Mouse (Mus musculus): ENCODE data around the gene Patl1. TPM values are rescaled to one million over a fixed set of nuclear protein-coding genes. Genes with fewer than 3 reads are reported as not detected.

The Patl1 gene
- polyA plus RNA-seq, 1 experiment, result 2.4 TPM

- Histone ChIP-seq H3K4me3 (replicated peaks) (no peak overlapping the region), H3K36me3 (replicated peaks; ENCODE audit: low read length) (peaks cover 97% of the 10 kb centered on the region), H3K4me1 (no peaks in the 10 kb centered on the region), H3K27me3 (replicated peaks) (no peaks in the 10 kb centered on the region), H3K9me3 (no peaks in the 10 kb centered on the region)
- TF ChIP-seq FLI1 (IDR thresholded peaks at IDR 0.05; ENCODE audit: low read length) (no peak), GATA1 (IDR thresholded peaks at IDR 0.05; ENCODE audit: borderline replicate concordance, low read length) (no peak)
These were observed 75.6 kb downstream of the Patl1 start for GRCm38 (mm10) chr19:11987841-11988240.

GRCm38 (mm10) chr19:11989334-11989733, 77.1 kb downstream of the Patl1 start:
- H3K4me3 ChIP-seq (replicated peaks), result no peak overlapping the region
- peaks cover 96% of the 10 kb centered on the region for H3K36me3 ChIP-seq (replicated peaks; ENCODE audit: low read length)
- H3K9me3 ChIP-seq, result no peaks in the 10 kb centered on the region
- no peaks in the 10 kb centered on the region for H3K4me1 ChIP-seq
- no peaks in the 10 kb centered on the region for H3K27me3 ChIP-seq (replicated peaks)
- TF ChIP-seq FLI1 (IDR thresholded peaks at IDR 0.05; ENCODE audit: low read length) (no peak), GATA1 (IDR thresholded peaks at IDR 0.05; ENCODE audit: borderline replicate concordance, low read length) (no peak)

- peaks cover 89% of the 10 kb centered on the region for H3K36me3 ChIP-seq (replicated peaks; ENCODE audit: low read length)
- H3K4me1 ChIP-seq, result no peaks in the 10 kb centered on the region
- H3K9me3 ChIP-seq, result no peaks in the 10 kb centered on the region
- TF ChIP-seq GATA1 (IDR thresholded peaks at IDR 0.05; ENCODE audit: borderline replicate concordance, low read length), result no peak
- no peak overlapping the region for H3K4me3 ChIP-seq (replicated peaks)
- H3K27me3 ChIP-seq (replicated peaks), result no peaks in the 10 kb centered on the region
These were observed 79.8 kb downstream of the Patl1 start for GRCm38 (mm10) chr19:11992034-11992433.

- H3K4me3 ChIP-seq (replicated peaks), result no peak overlapping the region
- H3K36me3 ChIP-seq (replicated peaks; ENCODE audit: low read length), result peaks cover 84% of the 10 kb centered on the region
- H3K4me1 ChIP-seq, result no peaks in the 10 kb centered on the region
- TF ChIP-seq GATA1 (IDR thresholded peaks at IDR 0.05; ENCODE audit: borderline replicate concordance, low read length) (no peak), FLI1 (IDR thresholded peaks at IDR 0.05; ENCODE audit: low read length) (no peak)
- H3K9me3 ChIP-seq, result no peaks in the 10 kb centered on the region
- no peaks in the 10 kb centered on the region for H3K27me3 ChIP-seq (replicated peaks)
These were observed 80.3 kb downstream of the Patl1 start for GRCm38 (mm10) chr19:11992441-11993029.

Other genes starting within 250 kb of the Patl1 start
- gene Oosp1, start 221.2 kb upstream of the Patl1 start, polyA plus RNA-seq (2012; ENCODE audit: insufficient read depth, low replicate concordance), result not detected in 2 replicates
- gene Oosp3, start 215.3 kb upstream of the Patl1 start, polyA plus RNA-seq (2012; ENCODE audit: insufficient read depth, low replicate concordance), result not detected in 2 replicates
- gene Gif, start 164.8 kb upstream of the Patl1 start, polyA plus RNA-seq (2012; ENCODE audit: insufficient read depth, low replicate concordance), result not detected in 2 replicates
- gene Mrpl16, start 142.0 kb upstream of the Patl1 start, polyA plus RNA-seq (2012; ENCODE audit: insufficient read depth, low replicate concordance), result 10.5 TPM in 1 of 2 replicates, not detected in the other
- 2.6 TPM in 1 of 2 replicates, not detected in the other for gene Stx3, start 93.0 kb upstream of the Patl1 start, polyA plus RNA-seq (2012; ENCODE audit: insufficient read depth, low replicate concordance)
- gene Olfr1417, start 73.2 kb upstream of the Patl1 start, polyA plus RNA-seq (2012; ENCODE audit: insufficient read depth, low replicate concordance), result not detected in 2 replicates
- gene Olfr1418, start 51.3 kb upstream of the Patl1 start, polyA plus RNA-seq (2012; ENCODE audit: insufficient read depth, low replicate concordance), result not detected in 2 replicates
- not detected in 2 replicates for gene Olfr1419, start 37.3 kb upstream of the Patl1 start, polyA plus RNA-seq (2012; ENCODE audit: insufficient read depth, low replicate concordance)
- gene Olfr1420, start 25.8 kb upstream of the Patl1 start, polyA plus RNA-seq (2012; ENCODE audit: insufficient read depth, low replicate concordance), result not detected in 2 replicates
- 0.73 and 3.0 TPM in 2 replicates for gene Osbp, start 53.5 kb downstream of the Patl1 start, polyA plus RNA-seq (2012; ENCODE audit: insufficient read depth, low replicate concordance)
- gene Olfr1423, start 128.9 kb downstream of the Patl1 start, polyA plus RNA-seq (2012; ENCODE audit: insufficient read depth, low replicate concordance), result not detected in 2 replicates
- not detected in 2 replicates for gene Olfr1424, start 150.3 kb downstream of the Patl1 start, polyA plus RNA-seq (2012; ENCODE audit: insufficient read depth, low replicate concordance)
- gene Olfr1425, start 165.3 kb downstream of the Patl1 start, polyA plus RNA-seq (2012; ENCODE audit: insufficient read depth, low replicate concordance), result not detected in 2 replicates
- not detected in 2 replicates for gene Olfr1426, start 179.6 kb downstream of the Patl1 start, polyA plus RNA-seq (2012; ENCODE audit: insufficient read depth, low replicate concordance)
- not detected in 2 replicates for gene Olfr1427, start 190.9 kb downstream of the Patl1 start, polyA plus RNA-seq (2012; ENCODE audit: insufficient read depth, low replicate concordance)
- gene Olfr1428, start 203.5 kb downstream of the Patl1 start, polyA plus RNA-seq (2012; ENCODE audit: insufficient read depth, low replicate concordance), result not detected in 2 replicates
- gene Olfr76, start 210.8 kb downstream of the Patl1 start, polyA plus RNA-seq (2012; ENCODE audit: insufficient read depth, low replicate concordance), result not detected in 2 replicates

Measured in megakaryocyte, embryonic 14.5 days (primary cell).